Mouse (Mus musculus) heart, embryonic 14.5 days (tissue): Measurements from ENCODE around the gene Gnat2. TPM values are rescaled to one million over a fixed set of nuclear protein-coding genes. Genes with fewer than 3 reads are reported as not detected.

ENCODE experiments used
- ATAC-seq: fragments of 200-750 bp; cut with Nextera tagmentation; 2 replicates; pipeline ENCODE4 v1.8.0; 2017; ENCODE audit warnings: low read depth, moderate TSS enrichment; ENCODE audit not compliant: insufficient number of reproducible peaks, insufficient read depth, low FRiP score
- H3K27ac ChIP-seq, 2 experiments: fragments of 200-500 bp in 1 of 2; fragments of 300-500 bp in 1 of 2; sonication (generic) in 1 of 2; replicated peaks in 1 of 2; 2 replicates each; pipeline ENCODE4 v1.5.1; 2012 to 2014; ENCODE audit warnings: low read depth in 2 of 2, low read length in 2 of 2, control low read depth in 1 of 2, mild to moderate bottlenecking in 1 of 2, mixed read lengths in 1 of 2; ENCODE audit not compliant: control insufficient read depth in 1 of 2, insufficient read depth in 1 of 2
- H3K27me3 ChIP-seq: fragments of 300-500 bp; sonication (generic); 2 replicates; pipeline ENCODE4 v1.6.1; 2014; ENCODE audit warnings: mild to moderate bottlenecking, low read length, control low read depth; ENCODE audit not compliant: control insufficient read depth, insufficient read depth
- H3K36me3 ChIP-seq: fragments of 300-500 bp; sonication (generic); 2 replicates; pipeline ENCODE4 v1.6.1; 2014; ENCODE audit warnings: mild to moderate bottlenecking, control low read depth, low read length, mixed read lengths; ENCODE audit not compliant: control insufficient read depth, insufficient read depth
- H3K4me1 ChIP-seq, 2 experiments: fragments of 200-500 bp in 1 of 2; fragments of 300-500 bp in 1 of 2; sonication (generic) in 1 of 2; 2 replicates each; pipeline ENCODE4 v1.6.1; 2012 to 2014; ENCODE audit warnings: low read length in 2 of 2, control low read depth in 1 of 2, mixed read lengths in 1 of 2; ENCODE audit not compliant: control insufficient read depth in 2 of 2, insufficient read depth in 2 of 2
- H3K4me2 ChIP-seq: fragments of 300-500 bp; sonication (generic); 2 replicates; pipeline ENCODE4 v1.6.1; 2014; ENCODE audit warnings: mild to moderate bottlenecking, low read length
- H3K4me3 ChIP-seq, 2 experiments: fragments of 200-500 bp in 1 of 2; fragments of 300-500 bp in 1 of 2; sonication (generic) in 1 of 2; 2 replicates each; pipeline ENCODE4 v1.5.1; 2012 to 2014; ENCODE audit warnings: low read length in 2 of 2, mild to moderate bottlenecking in 2 of 2, control low read depth in 1 of 2, low read depth in 1 of 2, moderate library complexity in 1 of 2; ENCODE audit not compliant: control insufficient read depth in 1 of 2, insufficient read depth in 1 of 2
- H3K9ac ChIP-seq: fragments of 300-500 bp; sonication (generic); 2 replicates; pipeline ENCODE4 v1.6.1; 2014; ENCODE audit warnings: mild to moderate bottlenecking, low read length
- H3K9me3 ChIP-seq: fragments of 300-500 bp; sonication (generic); 2 replicates; pipeline ENCODE4 v1.6.1; 2016; ENCODE audit warnings: low read length, control low read depth; ENCODE audit not compliant: control insufficient read depth
- WGBS: fragments of 180-500 bp; shearing (Covaris S2); extraction: QIAGEN DNeasy Blood & Tissue Kit; methylation state at CpG from one replicate; pipeline ENCODE4 v1.1.7; 2014; 5-methylcytosine and 5-hydroxymethylcytosine counted together
- polyA plus RNA-seq: library from polyadenylated mRNA; unstranded; fragments of >200 nt; fragmentation: Nextera tagmentation; extraction: Ambion mirVana; gene quantifications from 2 replicates; pipeline ENCODE4 v1.2.1, GENCODE M21; 2014

Gene Gnat2
- polyA plus RNA-seq, 1 experiment from 2014 or later: 0.59 TPM

DNA sequence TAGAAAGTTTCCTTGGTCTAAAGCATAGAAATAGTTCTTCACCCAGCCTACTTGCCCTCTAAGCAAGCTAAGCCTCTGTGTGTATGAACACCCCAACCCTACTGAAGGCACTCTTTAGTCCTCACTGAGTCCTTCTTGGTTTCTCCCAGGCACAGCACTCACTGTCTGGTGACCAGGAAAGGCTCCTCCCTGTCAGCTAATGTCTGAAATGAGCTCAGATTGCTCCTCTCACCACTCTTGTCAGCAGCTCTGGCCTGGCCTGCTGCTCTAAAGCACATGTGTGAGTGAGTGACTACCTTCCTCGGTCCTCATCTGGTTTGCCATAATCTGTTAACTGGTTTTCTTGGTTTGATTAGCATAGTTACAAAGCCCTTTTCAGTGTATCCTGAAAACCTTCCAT, 39.2 kb downstream of the Gnat2 start:
- Histone ChIP-seq H3K36me3 (peaks cover 6% of the 10 kb centered on the region; the same call in 1 of the 2 replicates), H3K27ac (peak overlapping the region; percentile 41 to 49; a peak in 2 of 4 replicates), H3K4me2 (no peak overlapping the region), H3K27me3 (no peaks in the 10 kb centered on the region), H3K4me3 (no peak overlapping the region), H3K9ac (peak overlapping the region; percentile 3; the same call in 1 of the 2 replicates), H3K4me1 (peaks cover 14 to 45% of the 10 kb centered on the region in 2 experiments), H3K9me3 (no peaks in the 10 kb centered on the region)
- WGBS: 17% methylated on average over 1 of the region's 1 CpGs
- ATAC-seq: no peak

DNA sequence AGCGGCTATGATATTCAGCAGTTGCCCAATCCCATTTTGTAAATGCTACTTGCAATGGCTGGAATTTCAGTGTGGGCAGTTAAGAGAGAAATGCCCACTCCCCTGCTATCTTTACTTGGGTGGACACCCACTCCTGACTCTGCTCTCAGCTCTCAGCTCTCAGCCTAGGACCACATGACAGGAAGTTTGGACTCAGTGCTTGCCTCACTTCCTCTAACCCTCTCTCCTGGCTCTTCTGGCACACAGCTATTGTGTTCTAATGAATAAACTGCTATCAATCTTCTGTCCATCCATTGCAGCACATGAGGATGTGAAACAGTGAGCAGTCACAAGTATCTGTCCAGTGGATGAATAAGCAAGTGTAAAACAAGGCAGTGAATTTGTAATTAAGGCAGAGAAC, 39.9 kb downstream of the Gnat2 start:
- Histone ChIP-seq H3K27ac (peak overlapping the region; percentile 49 to 55; a peak in 2 of 4 replicates), H3K4me2 (no peak overlapping the region), H3K9ac (peak overlapping the region; percentile 3; the same call in 1 of the 2 replicates), H3K4me3 (no peak overlapping the region), H3K27me3 (no peaks in the 10 kb centered on the region), H3K36me3 (peaks cover 10% of the 10 kb centered on the region; the same call in 1 of the 2 replicates), H3K4me1 (peaks cover 14 to 45% of the 10 kb centered on the region in 2 experiments), H3K9me3 (no peaks in the 10 kb centered on the region)
- no peak for ATAC-seq
- 68% methylated on average over 1 of the region's 1 CpGs for WGBS

DNA sequence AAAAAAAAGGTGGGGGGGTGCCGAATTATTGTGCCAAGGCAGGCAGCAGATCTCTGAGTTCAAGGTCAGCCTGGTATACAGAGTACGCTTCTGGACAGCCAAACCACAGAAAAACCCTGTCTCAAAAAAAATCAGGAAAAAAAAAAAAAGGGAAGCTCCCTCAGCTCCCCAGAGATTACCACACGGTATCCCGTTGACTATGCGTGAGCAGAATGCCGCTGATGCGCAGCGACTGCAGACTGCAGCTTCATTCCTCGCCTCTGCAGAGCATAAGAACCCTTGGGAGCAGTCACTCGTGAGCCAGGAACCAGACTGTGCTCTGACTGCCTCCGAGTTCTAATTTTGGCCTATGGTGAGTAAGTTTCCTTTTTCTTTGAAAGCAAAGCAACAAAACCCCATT, 42.1 kb downstream of the Gnat2 start:
- H3K4me2 ChIP-seq: no peak overlapping the region
- no peaks in the 10 kb centered on the region for H3K27me3 ChIP-seq
- H3K9ac ChIP-seq: no peak overlapping the region
- 69% methylated on average over 11 of the region's 11 CpGs for WGBS
- H3K36me3 ChIP-seq: peaks cover 11% of the 10 kb centered on the region
- no peak overlapping the region for H3K4me3 ChIP-seq
- ATAC-seq: no peak
- H3K27ac ChIP-seq: no peak overlapping the region
- H3K4me1 ChIP-seq: peaks cover 10 to 37% of the 10 kb centered on the region in 2 experiments
- H3K9me3 ChIP-seq: no peaks in the 10 kb centered on the region

DNA sequence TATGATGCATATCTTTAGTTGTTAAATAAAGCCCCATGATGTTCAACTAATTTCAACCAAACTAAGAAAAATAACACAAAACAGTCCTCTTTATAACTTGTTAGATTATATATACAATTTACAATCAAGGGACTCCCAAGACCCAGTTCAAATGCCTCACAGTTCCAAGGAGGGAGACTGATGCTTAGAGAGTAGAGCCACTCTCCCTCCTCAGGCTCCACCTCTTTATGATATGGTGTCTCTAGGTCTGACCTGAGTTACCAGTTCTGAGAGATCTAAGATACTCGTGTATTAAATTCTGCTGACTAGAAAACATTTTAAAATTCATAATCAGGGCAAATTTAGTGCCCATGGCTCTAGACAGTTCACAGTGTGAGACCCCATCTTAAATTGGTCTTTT, 46.5 kb downstream of the Gnat2 start:
- no peak overlapping the region for H3K4me3 ChIP-seq
- H3K27me3 ChIP-seq: no peaks in the 10 kb centered on the region
- no peaks in the 10 kb centered on the region for H3K9me3 ChIP-seq
- ATAC-seq: no peak
- peaks cover 0 to 11% of the 10 kb centered on the region in 2 experiments; a peak in 3 of 4 replicates for H3K4me1 ChIP-seq
- peaks cover 23% of the 10 kb centered on the region for H3K36me3 ChIP-seq
- H3K27ac ChIP-seq: no peak overlapping the region
- H3K9ac ChIP-seq: no peak overlapping the region
- H3K4me2 ChIP-seq: no peak overlapping the region
- WGBS: 78% methylated on average over 1 of the region's 1 CpGs

DNA sequence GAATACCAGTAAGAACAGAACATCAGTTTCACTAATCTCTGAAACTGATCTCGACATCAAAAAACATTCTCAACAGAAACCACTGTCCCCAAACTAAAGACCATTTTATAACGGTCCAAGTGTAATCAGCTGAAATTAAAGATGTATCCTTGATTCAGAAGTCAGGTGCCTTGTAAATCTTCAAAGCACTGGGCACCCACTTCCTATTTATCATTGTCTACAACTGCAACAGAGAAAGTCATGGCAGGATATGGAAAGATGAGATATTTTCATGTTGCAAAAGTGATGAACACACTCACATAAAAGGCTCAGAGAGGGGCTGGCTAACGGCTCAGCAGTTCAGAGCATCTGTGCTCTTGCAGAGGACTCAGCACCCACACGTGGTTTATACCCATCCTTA, 48.2 kb downstream of the Gnat2 start:
- Histone ChIP-seq H3K9ac (no peak overlapping the region), H3K27me3 (no peaks in the 10 kb centered on the region), H3K4me3 (no peak overlapping the region), H3K9me3 (no peaks in the 10 kb centered on the region), H3K27ac (no peak overlapping the region), H3K36me3 (peaks cover 23% of the 10 kb centered on the region), H3K4me1 (peaks cover 0 to 19% of the 10 kb centered on the region in 2 experiments; a peak in 2 of 4 replicates), H3K4me2 (no peak overlapping the region)
- ATAC-seq: no peak
- 77% methylated on average over 4 of the region's 4 CpGs for WGBS

DNA sequence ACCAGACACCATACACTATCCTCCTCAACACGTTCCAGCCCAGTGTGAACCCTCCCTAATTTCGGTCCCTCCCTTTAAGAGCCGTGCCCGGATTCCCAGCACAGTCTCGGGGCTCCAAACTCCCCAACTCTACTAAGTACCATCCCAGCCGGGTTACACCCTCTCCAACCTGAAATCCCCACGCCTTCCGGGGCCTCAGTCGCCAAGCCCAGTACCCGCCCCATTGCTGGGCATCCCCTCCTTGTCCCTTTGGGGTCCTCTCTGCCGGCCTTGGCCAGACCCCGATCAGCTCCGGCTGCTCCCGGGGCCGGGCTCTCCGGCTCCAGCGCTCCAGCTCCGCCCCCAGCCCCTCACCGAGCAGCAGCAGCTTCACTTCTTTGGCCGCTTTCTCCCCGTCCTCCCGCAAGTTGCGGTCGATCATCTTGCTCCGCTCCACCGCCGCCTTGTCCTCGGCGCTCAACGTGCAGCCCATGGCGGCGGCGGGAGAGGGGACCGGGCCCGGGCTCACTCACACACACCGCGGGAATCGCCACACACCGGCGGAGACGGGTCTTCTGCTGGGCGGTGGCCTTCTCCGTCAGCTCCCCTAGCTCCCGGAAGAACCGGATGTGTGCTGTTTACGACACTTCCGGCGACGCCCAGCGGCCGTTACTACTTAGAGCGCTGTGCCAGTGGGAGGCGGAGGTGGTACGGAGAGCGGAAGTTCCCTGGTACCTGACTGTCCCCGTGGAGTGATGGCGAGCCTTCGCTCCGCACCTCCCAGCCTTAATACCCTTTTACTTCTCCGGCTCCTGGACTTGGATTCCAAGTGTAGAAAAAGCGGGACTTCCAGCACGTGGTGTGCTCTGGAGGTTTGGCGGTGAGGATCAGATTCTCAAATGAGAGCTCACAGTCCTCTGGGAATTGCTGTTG, 53.2 kb downstream of the Gnat2 start, which contains the start of gene Gnai3:
Gene Gnai3, minus strand, starts transcription at position 613 of the 912 bp plus-strand sequence.
- Histone ChIP-seq H3K36me3 (peaks cover 5% of the 10 kb centered on the region; the same call in 1 of the 2 replicates), H3K27me3 (no peaks in the 10 kb centered on the region), H3K27ac (peak within 1 kb of the TSS; percentile 91 to 92), H3K9me3 (no peaks in the 10 kb centered on the region), H3K9ac (peak within 1 kb of the TSS; percentile 90), H3K4me1 (peaks cover 4 to 21% of the 10 kb centered on the region in 2 experiments; a peak in 3 of 4 replicates), H3K4me2 (peak within 1 kb of the TSS; percentile 85), H3K4me3 (peak within 1 kb of the TSS; percentile 66 to 93)
- under 1% methylated on average over 63 of the region's 63 CpGs for WGBS
- ATAC-seq: peak; percentile 88

DNA sequence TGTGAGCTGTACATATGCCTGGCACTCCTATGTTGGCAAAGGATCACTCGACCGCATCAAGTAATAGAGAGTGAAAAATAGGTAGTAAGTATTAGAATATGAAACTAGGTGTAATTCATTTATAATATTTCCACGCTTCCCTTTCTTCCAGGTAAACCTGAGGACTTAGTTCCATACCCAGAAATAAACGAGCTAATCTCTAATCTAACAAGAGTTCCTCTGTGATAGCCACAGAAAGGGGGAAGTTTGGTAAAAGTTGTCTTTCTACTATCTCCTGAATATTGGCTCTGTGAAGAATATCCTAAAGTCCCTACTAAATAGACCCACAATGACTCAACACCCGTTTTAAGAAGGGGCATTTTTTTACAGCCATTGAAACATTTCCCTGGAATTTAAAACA, 54.1 kb downstream of the Gnat2 start:
- no peaks in the 10 kb centered on the region for H3K27me3 ChIP-seq
- peak overlapping the region; percentile 90 for H3K9ac ChIP-seq
- peaks cover 4 to 21% of the 10 kb centered on the region in 2 experiments; a peak in 3 of 4 replicates for H3K4me1 ChIP-seq
- ATAC-seq: no peak
- 47% methylated on average over 5 of the region's 5 CpGs for WGBS
- peak overlapping the region; percentile 85 for H3K4me2 ChIP-seq
- peak overlapping the region in 1 of 2 experiments; percentile 92; a peak in 1 of 4 replicates for H3K27ac ChIP-seq
- peak overlapping the region; percentile 66 to 93 for H3K4me3 ChIP-seq
- H3K9me3 ChIP-seq: no peaks in the 10 kb centered on the region
- no peaks in the 10 kb centered on the region for H3K36me3 ChIP-seq
